Mouse (Mus musculus): ENCODE data around the gene Cstf3. TPM values are rescaled to one million over a fixed set of nuclear protein-coding genes. Genes with fewer than 3 reads are reported as not detected.
A peak's percentile ranks its signal among the peaks of the same experiment; 100 is the strongest.

Gene Cstf3
- polyA plus RNA-seq, 1 experiment = 2.4 TPM

DNA sequence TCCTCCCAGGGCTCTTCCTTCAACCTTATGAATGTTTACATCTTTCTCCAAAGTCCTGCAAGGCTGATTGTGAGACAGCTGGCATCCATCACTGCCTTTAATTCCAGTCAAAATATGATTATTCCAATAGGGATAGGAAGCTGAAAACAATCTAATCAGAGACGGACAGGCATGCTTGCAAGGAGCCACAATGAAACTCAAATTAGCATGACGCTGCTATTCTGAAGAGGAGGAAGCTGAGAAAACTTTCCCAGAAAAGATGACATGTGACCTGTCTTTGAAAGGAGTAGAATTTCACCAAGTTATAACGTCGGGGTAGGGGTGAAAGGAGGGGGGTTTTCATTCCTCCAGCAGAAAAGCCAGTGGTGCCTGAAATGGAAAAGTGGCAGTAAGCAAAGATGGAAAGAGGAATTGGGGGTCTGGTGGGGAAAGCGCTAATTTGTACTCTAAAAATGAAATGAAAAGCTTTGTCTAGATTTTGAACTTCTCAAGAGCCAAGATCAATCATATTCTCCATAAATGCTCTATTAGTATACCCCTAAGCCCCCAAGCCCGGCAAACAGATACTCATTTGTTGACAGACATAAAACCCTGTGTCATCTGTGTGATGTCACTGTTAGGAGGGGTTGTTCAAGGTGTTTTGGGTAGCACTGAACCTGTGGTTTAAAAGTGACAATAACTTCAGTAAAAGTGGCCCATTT is 120.5 kb downstream of the Cstf3 start:
- Histone ChIP-seq H3K4me1 (ENCODE audit: control insufficient read depth, insufficient read depth, insufficient read length, low read length) (peaks cover 4% of the 10 kb centered on the region), H3K27me3 (ENCODE audit: control insufficient read depth, insufficient read depth, low read length) (no peaks in the 10 kb centered on the region), H3K4me3 (ENCODE audit: low read depth, low read length) (no peak overlapping the region), H3K27ac (ENCODE audit: insufficient read depth, low read depth, low read length) (no peak overlapping the region), H3K36me3 (ENCODE audit: control insufficient read depth, insufficient read depth, low read length) (no peaks in the 10 kb centered on the region)
- 32% methylated on average over 6 of the region's 6 CpGs for WGBS
- TF ChIP-seq CTCF (IDR thresholded peaks at IDR 0.05; ENCODE audit: extremely low read depth, insufficient read length, insufficient replicate concordance, low read depth, low read length) (no peak), POLR2A (IDR thresholded peaks at IDR 0.05; ENCODE audit: low read depth, low read length) (no peak)

DNA sequence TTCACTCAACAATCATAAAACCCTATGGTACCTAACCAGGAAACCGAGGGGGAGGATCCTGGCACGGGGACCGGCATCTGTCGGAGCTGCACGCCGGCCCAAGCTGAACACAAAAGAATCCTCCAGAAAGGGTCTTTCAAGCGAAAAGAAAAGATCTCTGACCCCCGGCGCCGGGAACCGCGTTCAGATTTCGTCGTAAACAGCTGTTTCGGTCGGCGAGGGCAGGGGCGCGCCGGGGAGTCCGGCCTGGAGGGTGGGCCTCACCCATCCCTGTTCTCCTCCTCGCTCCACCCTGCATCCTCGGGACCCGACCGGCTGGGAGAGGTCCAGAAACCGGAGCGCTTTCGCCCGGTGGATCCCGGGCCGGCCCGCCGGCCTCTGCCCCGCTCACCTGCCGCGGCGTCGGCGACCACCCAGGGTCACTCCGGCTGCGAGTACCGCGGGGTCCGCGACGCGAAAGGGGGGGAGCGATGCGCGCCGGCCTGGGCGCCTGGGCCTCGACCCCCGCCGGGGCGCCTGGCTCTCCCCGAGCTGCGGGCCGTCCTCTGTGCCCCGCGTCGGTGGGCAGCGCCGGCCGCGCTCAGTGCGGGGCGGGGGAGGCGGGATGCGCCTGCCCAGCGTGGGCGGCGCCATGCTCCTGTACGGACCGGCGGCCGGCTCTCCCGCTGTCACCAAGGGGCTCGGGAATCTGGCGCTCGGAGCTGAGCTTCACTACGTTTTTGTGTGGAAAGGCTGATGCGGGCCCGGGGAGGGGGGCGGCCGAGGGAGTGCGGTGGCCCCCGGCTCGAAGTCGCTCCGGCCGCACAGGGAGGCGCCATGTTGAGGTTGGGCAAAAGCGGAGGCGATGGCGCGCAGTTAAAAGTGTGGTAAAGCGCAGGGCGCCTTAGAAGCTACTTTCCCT is 121.5 kb downstream of the Cstf3 start, which contains the start of gene Tcp11l1:
Tcp11l1 (minus strand) TSS at position 585 of the 901 bp plus-strand sequence.
- Histone ChIP-seq H3K36me3 (ENCODE audit: control insufficient read depth, insufficient read depth, low read length) (no peaks in the 10 kb centered on the region), H3K27me3 (ENCODE audit: control insufficient read depth, insufficient read depth, low read length) (no peaks in the 10 kb centered on the region), H3K4me3 (ENCODE audit: low read depth, low read length) (peak within 1 kb of the TSS; percentile 96), H3K27ac (ENCODE audit: insufficient read depth, low read depth, low read length) (0 out of 2 replicates have a peak within 1 kb of the TSS, but pooled peaks have one; percentile 19), H3K4me1 (ENCODE audit: control insufficient read depth, insufficient read depth, insufficient read length, low read length) (peaks cover 4% of the 10 kb centered on the region)
- no peak for TF ChIP-seq CTCF (IDR thresholded peaks at IDR 0.05; ENCODE audit: extremely low read depth, insufficient read length, insufficient replicate concordance, low read depth, low read length)
- WGBS = under 1% methylated on average over 92 of the region's 99 CpGs

DNA sequence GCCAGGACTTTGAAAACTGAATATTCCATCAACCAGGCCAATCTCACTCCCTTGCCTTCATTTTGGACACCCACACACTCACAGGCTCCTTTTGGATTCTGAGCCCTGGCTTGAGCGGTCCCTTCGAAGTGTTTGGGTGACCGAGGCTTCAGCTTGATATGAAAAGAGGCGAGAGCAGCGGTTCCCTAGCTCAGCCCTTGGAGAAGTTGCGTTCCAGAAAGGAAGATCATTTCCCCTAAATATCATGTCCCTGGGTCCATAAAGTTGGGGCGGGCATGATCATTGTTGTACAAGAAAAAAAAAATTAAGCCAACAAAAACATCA is 122.1 kb downstream of the Cstf3 start:
- 3% methylated on average over 7 of the region's 7 CpGs for WGBS
- Histone ChIP-seq H3K36me3 (ENCODE audit: control insufficient read depth, insufficient read depth, low read length) (no peaks in the 10 kb centered on the region), H3K27ac (ENCODE audit: insufficient read depth, low read depth, low read length) (no peak overlapping the region), H3K27me3 (ENCODE audit: control insufficient read depth, insufficient read depth, low read length) (no peaks in the 10 kb centered on the region), H3K4me3 (ENCODE audit: low read depth, low read length) (peak overlapping the region; percentile 96), H3K4me1 (ENCODE audit: control insufficient read depth, insufficient read depth, insufficient read length, low read length) (peaks cover 4% of the 10 kb centered on the region)
- TF ChIP-seq CTCF (IDR thresholded peaks at IDR 0.05; ENCODE audit: extremely low read depth, insufficient read length, insufficient replicate concordance, low read depth, low read length) (no peak), POLR2A (IDR thresholded peaks at IDR 0.05; ENCODE audit: low read depth, low read length) (no peak)

DNA sequence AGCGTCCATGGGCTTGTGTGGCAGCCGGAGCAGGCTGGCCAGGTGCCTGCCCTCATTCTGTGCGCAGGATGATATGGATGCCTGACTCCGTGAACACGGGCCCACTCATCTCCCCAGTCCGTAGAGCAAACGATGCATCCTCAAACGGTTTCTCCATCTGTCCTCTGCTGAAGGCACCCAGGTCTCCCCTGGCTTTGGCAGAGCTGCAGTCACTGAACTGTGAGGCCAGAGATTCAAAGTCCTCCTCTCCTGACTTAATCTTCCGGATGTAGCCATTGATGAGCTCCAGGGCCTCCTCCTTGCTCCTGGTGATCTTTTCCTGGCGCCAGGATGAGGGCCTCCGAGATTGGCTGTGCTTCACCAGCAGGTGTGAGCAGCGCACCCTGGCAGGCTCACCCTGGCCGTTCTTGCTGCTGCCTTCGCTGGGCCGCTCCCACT is 124.0 kb downstream of the Cstf3 start:
- H3K4me1 ChIP-seq (ENCODE audit: control insufficient read depth, insufficient read depth, insufficient read length, low read length) = peaks cover 4% of the 10 kb centered on the region
- no peak overlapping the region for H3K27ac ChIP-seq (ENCODE audit: insufficient read depth, low read depth, low read length)
- 49% methylated on average over 15 of the region's 15 CpGs for WGBS
- TF ChIP-seq POLR2A (IDR thresholded peaks at IDR 0.05; ENCODE audit: low read depth, low read length) (no peak), CTCF (IDR thresholded peaks at IDR 0.05; ENCODE audit: extremely low read depth, insufficient read length, insufficient replicate concordance, low read depth, low read length) (no peak)
- no peaks in the 10 kb centered on the region for H3K27me3 ChIP-seq (ENCODE audit: control insufficient read depth, insufficient read depth, low read length)
- H3K36me3 ChIP-seq (ENCODE audit: control insufficient read depth, insufficient read depth, low read length) = no peaks in the 10 kb centered on the region
- H3K4me3 ChIP-seq (ENCODE audit: low read depth, low read length) = no peak overlapping the region

Other genes starting within 250 kb of the Cstf3 start
- not detected in 2 replicates for gene D430041D05Rik, start 179.5 kb upstream of the Cstf3 start, polyA plus RNA-seq (2012; rRNA removed)
- 7.0 and 9.8 TPM in 2 replicates for gene Hipk3, start 96.1 kb upstream of the Cstf3 start, polyA plus RNA-seq (2012; rRNA removed)
- gene Tcp11l1, start 121.6 kb downstream of the Cstf3 start, polyA plus RNA-seq (2012; rRNA removed) = 1.9 and 2.4 TPM in 2 replicates
- gene Pin1rt1, start 125.9 kb downstream of the Cstf3 start, polyA plus RNA-seq (2012; rRNA removed) = not detected in 2 replicates
- gene Depdc7, start 152.4 kb downstream of the Cstf3 start, polyA plus RNA-seq (2012; rRNA removed) = 3.5 and 15.7 TPM in 2 replicates
- gene Qser1, start 226.2 kb downstream of the Cstf3 start, polyA plus RNA-seq (2012; rRNA removed) = 1.0 and 1.3 TPM in 2 replicates

Measured in small intestine, adult 2 months (tissue).